Mouse (Mus musculus) bone marrow macrophage, adult 2 months (primary cell): ENCODE measurements around the gene Ano10.

ENCODE experiments used
- CTCF ChIP-seq: IDR thresholded peaks from 2 replicates; pipeline ENCODE4 v1.5.1; 2012; ENCODE audit warnings: low read depth, mild to moderate bottlenecking, low read length, moderate library complexity
- POLR2A ChIP-seq: IDR thresholded peaks from 2 replicates; pipeline ENCODE4 v1.6.1; 2012; ENCODE audit warnings: mild to moderate bottlenecking, low read depth, low read length, borderline replicate concordance

- TF ChIP-seq CTCF (no peak), POLR2A (no peak)
Measured at GRCm38 (mm10) chr9:122233972-122234345, 60.3 kb downstream of the Ano10 start.
